Mouse (Mus musculus): ENCODE data around the gene 4930564D02Rik. TPM values are rescaled to one million over a fixed set of nuclear protein-coding genes. Genes with fewer than 3 reads are reported as not detected.
A peak's percentile ranks its signal among the peaks of the same experiment; 100 is the strongest.

The 4930564D02Rik gene
- polyA plus RNA-seq, 1 experiment from 2014 or later: not detected

- peak; percentile 34; the same call in 1 of the 2 replicates for ATAC-seq
- peaks cover 31% of the 10 kb centered on the region; the same call in 1 of the 2 replicates for H3K4me1 ChIP-seq (ENCODE audit: insufficient read depth, low read depth, low read length)
Observed at GRCm38 (mm10) chr3:105047616-105048015, 19.0 kb upstream of the 4930564D02Rik start.

GRCm38 (mm10) chr3:105049848-105050247, 16.8 kb upstream of the 4930564D02Rik start:
- DNase-seq (ENCODE audit: low spot score) (no peak), ATAC-seq (no peak)
- no peak for TF ChIP-seq CTCF (IDR thresholded peaks at IDR 0.05)
- Histone ChIP-seq H3K4me1 (ENCODE audit: insufficient read depth, low read depth, low read length) (peaks cover 29% of the 10 kb centered on the region; the same call in 1 of the 2 replicates), H3K36me3 (ENCODE audit: insufficient read depth, low read length) (no peaks in the 10 kb centered on the region), H3K4me3 (ENCODE audit: low read depth, low read length) (peak overlapping the region; percentile 93), H3K9me3 (ENCODE audit: low read length) (no peaks in the 10 kb centered on the region), H3K27me3 (replicated peaks; ENCODE audit: insufficient read depth, low read length) (no peaks in the 10 kb centered on the region), H3K9ac (replicated peaks; ENCODE audit: low read depth) (no peak overlapping the region), H3K27ac (ENCODE audit: low read length) (peak overlapping the region; percentile 52; the same call in 1 of the 2 replicates), H3K4me2 (replicated peaks; ENCODE audit: low read depth, low read length) (peak overlapping the region; percentile 70)
- WGBS: 21% methylated on average over 6 of the region's 6 CpGs

More at GRCm38 (mm10) chr3:105047616-105048015, 19.0 kb upstream of the 4930564D02Rik start:
- H3K4me2 ChIP-seq (replicated peaks; ENCODE audit: low read depth, low read length): peak overlapping the region; percentile 35
- no peaks in the 10 kb centered on the region for H3K9me3 ChIP-seq (ENCODE audit: low read length)
- no peak overlapping the region for H3K4me3 ChIP-seq (ENCODE audit: low read depth, low read length)
- peak overlapping the region; percentile 58 for H3K27ac ChIP-seq (ENCODE audit: low read length)
- WGBS: 19% methylated on average over 8 of the region's 8 CpGs
- H3K36me3 ChIP-seq (ENCODE audit: insufficient read depth, low read length): no peaks in the 10 kb centered on the region
- no peaks in the 10 kb centered on the region for H3K27me3 ChIP-seq (replicated peaks; ENCODE audit: insufficient read depth, low read length)
- peak overlapping the region; percentile 19; the same call in 1 of the 2 replicates for H3K9ac ChIP-seq (replicated peaks; ENCODE audit: low read depth)
- peak; percentile 49 for DNase-seq (ENCODE audit: low spot score)
- peak; percentile 33; the same call in 1 of the 2 replicates for TF ChIP-seq EP300 (IDR thresholded peaks at IDR 0.05)
- TF ChIP-seq CTCF (IDR thresholded peaks at IDR 0.05): no peak

- Histone ChIP-seq H3K9me3 (ENCODE audit: low read length) (no peaks in the 10 kb centered on the region), H3K9ac (replicated peaks; ENCODE audit: low read depth) (peak overlapping the region; percentile 88), H3K27ac (ENCODE audit: low read length) (peak overlapping the region; percentile 90), H3K4me1 (ENCODE audit: insufficient read depth, low read depth, low read length) (peaks cover 25% of the 10 kb centered on the region; the same call in 1 of the 2 replicates), H3K4me3 (ENCODE audit: low read depth, low read length) (peak overlapping the region; percentile 93), H3K36me3 (ENCODE audit: insufficient read depth, low read length) (no peaks in the 10 kb centered on the region), H3K27me3 (replicated peaks; ENCODE audit: insufficient read depth, low read length) (no peaks in the 10 kb centered on the region), H3K4me2 (replicated peaks; ENCODE audit: low read depth, low read length) (peak overlapping the region; percentile 70)
- TF ChIP-seq EP300 (IDR thresholded peaks at IDR 0.05): no peak
- no peak for TF ChIP-seq CTCF (IDR thresholded peaks at IDR 0.05)
- DNase-seq (ENCODE audit: low spot score) (peak; percentile 25), ATAC-seq (no peak)
- WGBS: 19% methylated on average over 2 of the region's 2 CpGs
Observed at GRCm38 (mm10) chr3:105051103-105051502, 15.5 kb upstream of the 4930564D02Rik start.

- Histone ChIP-seq H3K9ac (replicated peaks; ENCODE audit: low read depth) (peak overlapping the region; percentile 88), H3K4me3 (ENCODE audit: low read depth, low read length) (peak overlapping the region; percentile 93), H3K27ac (ENCODE audit: low read length) (peak overlapping the region; percentile 90), H3K4me1 (ENCODE audit: insufficient read depth, low read depth, low read length) (peaks cover 20% of the 10 kb centered on the region; the same call in 1 of the 2 replicates), H3K9me3 (ENCODE audit: low read length) (no peaks in the 10 kb centered on the region), H3K36me3 (ENCODE audit: insufficient read depth, low read length) (no peaks in the 10 kb centered on the region), H3K4me2 (replicated peaks; ENCODE audit: low read depth, low read length) (peak overlapping the region; percentile 70), H3K27me3 (replicated peaks; ENCODE audit: insufficient read depth, low read length) (no peaks in the 10 kb centered on the region)
- peak; percentile 37 for DNase-seq (ENCODE audit: low spot score)
- TF ChIP-seq EP300 (IDR thresholded peaks at IDR 0.05) (0 out of 2 replicates have a peak, but pooled peaks have one; percentile 15), CTCF (IDR thresholded peaks at IDR 0.05) (no peak)
- ATAC-seq: peak; percentile 18
- 2% methylated on average over 32 of the region's 37 CpGs for WGBS
Observed at GRCm38 (mm10) chr3:105052171-105052936, 14.3 kb upstream of the 4930564D02Rik start.

- H3K27me3 ChIP-seq (replicated peaks; ENCODE audit: insufficient read depth, low read length): no peaks in the 10 kb centered on the region
- ATAC-seq (peak; percentile 90), DNase-seq (ENCODE audit: low spot score) (peak; percentile 99)
- TF ChIP-seq CTCF (IDR thresholded peaks at IDR 0.05): peak; percentile 11; the same call in 1 of the 2 replicates
- TF ChIP-seq EP300 (IDR thresholded peaks at IDR 0.05): 0 out of 2 replicates have a peak, but pooled peaks have one; percentile 1
- peak within 1 kb of the TSS; percentile 70 for H3K4me2 ChIP-seq (replicated peaks; ENCODE audit: low read depth, low read length)
- WGBS: under 1% methylated on average over 31 of the region's 31 CpGs
- H3K36me3 ChIP-seq (ENCODE audit: insufficient read depth, low read length): no peaks in the 10 kb centered on the region
- peak within 1 kb of the TSS; percentile 90 for H3K27ac ChIP-seq (ENCODE audit: low read length)
- peak within 1 kb of the TSS; percentile 93 for H3K4me3 ChIP-seq (ENCODE audit: low read depth, low read length)
- peak within 1 kb of the TSS; percentile 88 for H3K9ac ChIP-seq (replicated peaks; ENCODE audit: low read depth)
- H3K4me1 ChIP-seq (ENCODE audit: insufficient read depth, low read depth, low read length): peaks cover 14% of the 10 kb centered on the region; the same call in 1 of the 2 replicates
- H3K9me3 ChIP-seq (ENCODE audit: low read length): no peaks in the 10 kb centered on the region
Observed at GRCm38 (mm10) chr3:105052937-105053697, 13.5 kb upstream of the 4930564D02Rik start, which contains the start of gene Cttnbp2nl. Gene Cttnbp2nl, minus strand, starts transcription at chr3:105053146.

GRCm38 (mm10) chr3:105053698-105054001, 13.0 kb upstream of the 4930564D02Rik start:
- WGBS: 30% methylated on average over 4 of the region's 4 CpGs
- DNase-seq (ENCODE audit: low spot score): peak; percentile 80
- no peaks in the 10 kb centered on the region for H3K9me3 ChIP-seq (ENCODE audit: low read length)

More at GRCm38 (mm10) chr3:105053698-105054001, 13.0 kb upstream of the 4930564D02Rik start:
- Histone ChIP-seq H3K27ac (ENCODE audit: low read length) (peak overlapping the region; percentile 90), H3K4me3 (ENCODE audit: low read depth, low read length) (peak overlapping the region; percentile 93), H3K9ac (replicated peaks; ENCODE audit: low read depth) (peak overlapping the region; percentile 88; the same call in 1 of the 2 replicates), H3K27me3 (replicated peaks; ENCODE audit: insufficient read depth, low read length) (no peaks in the 10 kb centered on the region), H3K4me2 (replicated peaks; ENCODE audit: low read depth, low read length) (peak overlapping the region; percentile 70), H3K4me1 (ENCODE audit: insufficient read depth, low read depth, low read length) (peaks cover 14% of the 10 kb centered on the region; the same call in 1 of the 2 replicates), H3K36me3 (ENCODE audit: insufficient read depth, low read length) (no peaks in the 10 kb centered on the region)
- 0 out of 2 replicates have a peak, but pooled peaks have one; percentile 3 for ATAC-seq
- TF ChIP-seq CTCF (IDR thresholded peaks at IDR 0.05): no peak
- TF ChIP-seq EP300 (IDR thresholded peaks at IDR 0.05): peak; percentile 75
